Mouse (Mus musculus) brain, embryonic 14.5 days (tissue): ENCODE measurements around the gene Lrrc66.

Source experiments
- CTCF ChIP-seq: fragments of 200-500 bp; IDR thresholded peaks from 2 replicates; pipeline ENCODE4 v1.5.1; 2012; ENCODE audit warnings: inconsistent platforms, mild to moderate bottlenecking, moderate library complexity, borderline replicate concordance; ENCODE audit not compliant: insufficient read depth, insufficient read length; ENCODE audit errors: extremely low read depth
- POLR2A ChIP-seq: fragments of 200-500 bp; IDR thresholded peaks from 2 replicates; pipeline ENCODE4 v1.6.1; 2012; ENCODE audit warnings: mild to moderate bottlenecking, inconsistent platforms, borderline replicate concordance; ENCODE audit not compliant: poor library complexity, insufficient read depth, insufficient read length, severe bottlenecking; ENCODE audit errors: extremely low read depth

DNA sequence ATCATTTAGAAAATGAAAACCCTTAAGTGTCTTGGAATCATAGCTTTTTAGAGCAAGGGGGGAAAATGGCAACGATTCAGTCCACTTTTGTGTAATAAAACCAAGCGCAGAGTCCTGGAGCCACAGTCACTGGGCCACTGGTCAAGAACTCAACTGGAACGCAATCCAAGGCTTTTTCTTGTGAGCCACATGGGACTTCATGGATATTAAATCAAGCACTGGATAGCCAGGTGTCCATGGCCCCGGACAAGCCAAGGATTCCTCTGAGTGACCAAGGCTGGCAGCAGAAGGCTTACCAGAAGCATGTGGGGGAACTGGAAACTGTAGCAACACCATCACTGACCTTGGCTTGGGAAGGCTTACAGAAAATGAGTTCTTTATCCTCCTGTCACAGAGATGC is 57.7 kb downstream of the Lrrc66 start:
- no peak for TF ChIP-seq POLR2A
- no peak for TF ChIP-seq CTCF
